Mouse (Mus musculus) erythroblast, embryonic 14.5 days (primary cell): ENCODE results near the gene Bsn.

Source experiments
- GATA1 ChIP-seq: IDR thresholded peaks from 2 replicates; pipeline ENCODE4 v1.6.1; 2012; ENCODE audit warnings: low read length, inconsistent platforms, mixed read lengths
- TAL1 ChIP-seq: IDR thresholded peaks from 3 replicates; pipeline ENCODE4 v1.6.1; 2012; ENCODE audit warnings: low read length, inconsistent platforms, mixed read lengths

GRCm38 (mm10) chr9:108204884-108205570 is 14.8 kb upstream of the Bsn start:
- TF ChIP-seq TAL1 (no peak), GATA1 (no peak)
